Mouse (Mus musculus): ENCODE measurements around the gene S100pbp.

The S100pbp gene

GRCm38 (mm10) chr4:129102133-129102829 lies 87.2 kb downstream of the S100pbp start:
- DNase-seq (ENCODE audit: low spot score), result no peak
